Mouse (Mus musculus): ENCODE data around the gene Clcn5.

DNA sequence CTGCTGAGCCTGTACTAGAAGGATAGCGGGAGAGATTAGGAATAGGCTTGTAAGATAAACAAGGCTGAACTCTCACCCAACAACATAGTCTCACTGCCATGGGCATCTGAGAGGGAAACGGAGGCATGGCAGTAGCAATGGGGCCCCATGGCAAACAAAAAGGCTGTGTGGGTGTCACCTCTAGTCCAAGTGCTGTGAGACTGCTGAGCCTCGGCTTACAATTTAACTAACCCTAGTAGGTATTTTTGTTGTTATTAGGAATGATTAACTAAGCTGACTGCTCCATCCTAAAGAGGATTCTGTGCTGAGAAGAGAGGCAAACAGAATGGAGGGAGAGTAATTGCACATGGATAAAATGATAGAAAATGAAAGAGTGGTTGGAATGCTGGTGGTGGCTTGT lies 161.2 kb downstream of the Clcn5 start:
- TF ChIP-seq CTCF (IDR thresholded peaks at IDR 0.05; ENCODE audit: control insufficient read depth, insufficient read depth, insufficient replicate concordance, low read depth, low read length): no peak
- TF ChIP-seq POLR2A (IDR thresholded peaks at IDR 0.05; ENCODE audit: control insufficient read depth, low read depth, low read length): no peak

Data from testis, adult 2 months (tissue).